Mouse (Mus musculus) adrenal gland, postnatal 25 days (tissue): Measurements from ENCODE around the gene Mdc1. TPM values are rescaled to one million over a fixed set of nuclear protein-coding genes. Genes with fewer than 3 reads are reported as not detected.

Experiments used
- DNase-seq: peaks from one replicate; pipeline ENCODE4 v3.0.0; 2021; ENCODE audit warnings: mixed read lengths
- long read RNA-seq: library from polyadenylated mRNA; stranded (forward); transcript quantifications from one replicate; pipeline ENCODE4 v2.0.0, GENCODE M21; 2021
- total RNA-seq: library from RNA; stranded (reverse); gene quantifications from 2 replicates; pipeline ENCODE4 v1.2.3, GENCODE M21; 2021

The Mdc1 gene
- total RNA-seq = 30.1 and 31.1 TPM in 2 replicates
- long read RNA-seq, partial matches to known transcripts = 2 of 2 reads
- long read RNA-seq, other reads (novel, unspliced or antisense) = 0 of 2 reads

DNA sequence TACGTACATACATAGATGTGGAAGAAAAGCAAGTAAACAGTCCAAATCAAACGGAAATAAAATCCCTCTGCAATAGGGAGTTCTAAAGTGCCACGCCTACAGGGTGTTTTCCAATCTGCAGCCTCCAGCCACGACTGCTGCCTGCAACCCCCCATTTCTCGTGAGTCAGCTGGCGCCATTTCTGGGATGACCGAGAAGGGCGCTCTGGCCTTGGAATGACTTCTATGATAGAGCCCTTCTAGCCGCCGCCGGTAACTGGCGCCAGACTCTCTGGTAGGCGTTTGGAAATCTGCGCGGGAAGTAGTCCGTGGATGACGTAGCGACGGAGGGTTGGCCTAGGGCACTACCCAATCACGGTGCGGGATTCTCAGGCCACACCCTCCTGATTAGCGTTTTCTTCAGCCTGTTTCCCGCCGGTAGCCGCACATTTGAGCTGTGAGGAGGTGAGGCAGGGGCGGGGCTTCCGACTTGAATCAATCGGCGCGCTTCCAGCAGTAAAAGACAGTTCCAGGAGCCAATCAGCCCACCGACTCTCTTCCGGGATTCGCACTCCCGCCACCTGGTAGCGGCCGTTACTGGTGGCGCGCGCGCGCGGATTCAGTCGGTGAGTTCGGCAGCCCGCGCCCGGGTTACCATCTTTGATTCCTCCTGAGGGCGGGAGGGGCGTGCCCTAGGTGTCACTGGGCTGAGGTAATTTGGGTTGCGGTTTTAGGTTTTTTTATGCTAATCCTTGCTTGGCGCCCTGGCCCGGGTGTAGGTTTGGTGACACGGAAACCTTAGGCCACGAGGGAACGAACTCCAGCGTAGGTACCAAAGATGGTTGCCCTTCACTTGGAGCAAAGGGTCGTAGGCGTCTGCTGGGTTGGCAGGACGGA, at the start of gene Mdc1:
TSS of gene Mdc1 (plus strand) at position 440 of the 875 bp plus-strand sequence.
- DNase-seq = peak; percentile 96

DNA sequence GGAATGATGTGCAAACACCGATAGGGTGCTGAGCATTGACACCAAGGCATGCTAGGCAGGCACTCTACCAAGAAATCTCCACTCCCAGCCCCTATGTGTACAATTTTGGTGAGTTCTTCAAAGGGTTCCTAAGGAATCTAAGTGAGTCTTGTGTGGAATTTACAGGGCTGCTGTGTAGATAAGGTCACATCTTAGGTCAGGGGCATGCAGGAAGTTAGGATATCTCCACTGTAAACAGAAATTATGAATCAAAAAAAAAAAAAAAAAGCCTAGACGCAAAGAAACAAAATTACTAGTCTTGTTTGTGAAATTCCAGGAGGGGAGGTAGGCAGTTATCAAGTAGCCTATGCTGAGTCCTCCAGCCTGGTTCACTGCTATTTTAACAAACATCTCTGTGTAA, 48.5 kb upstream of the Mdc1 start:
- DNase-seq = no peak

DNA sequence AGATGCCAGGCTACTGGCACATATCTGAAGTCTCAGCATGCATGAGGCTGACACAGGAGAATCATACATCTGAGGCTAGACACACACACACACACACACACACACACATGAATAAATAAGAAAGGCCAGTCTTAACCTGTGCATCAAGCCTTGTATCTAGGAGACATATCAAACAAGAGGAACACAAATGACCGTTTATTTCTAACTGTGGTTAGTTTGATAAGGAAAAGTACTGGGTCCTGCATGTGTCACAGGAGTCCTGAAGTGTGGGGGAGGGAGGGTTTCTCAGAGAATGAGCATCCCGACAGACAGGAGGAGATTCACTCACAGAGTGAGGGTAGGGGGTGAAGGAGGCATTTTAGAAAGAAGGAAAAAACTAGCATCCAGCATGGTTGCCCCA, 46.2 kb upstream of the Mdc1 start:
- no peak for DNase-seq

DNA sequence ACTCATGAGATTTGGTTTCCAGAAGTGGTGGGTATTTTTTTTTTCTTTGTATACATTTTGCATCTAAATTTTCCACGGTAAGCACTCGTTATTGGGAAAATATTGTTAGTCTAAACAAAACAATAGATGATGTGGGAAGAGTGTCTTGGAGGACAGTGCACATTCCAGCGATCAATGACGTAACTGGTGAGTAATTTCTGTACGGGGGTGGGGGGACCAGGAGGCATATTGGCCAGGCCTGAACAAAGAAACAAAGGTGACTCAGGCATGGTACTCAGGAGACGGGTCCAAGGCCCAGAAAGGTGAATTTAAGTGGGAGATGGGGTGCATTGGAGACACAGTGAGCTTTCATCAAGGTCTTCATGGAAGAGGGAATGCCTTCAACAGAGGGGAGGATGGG, 45.7 kb upstream of the Mdc1 start:
- DNase-seq = no peak

DNA sequence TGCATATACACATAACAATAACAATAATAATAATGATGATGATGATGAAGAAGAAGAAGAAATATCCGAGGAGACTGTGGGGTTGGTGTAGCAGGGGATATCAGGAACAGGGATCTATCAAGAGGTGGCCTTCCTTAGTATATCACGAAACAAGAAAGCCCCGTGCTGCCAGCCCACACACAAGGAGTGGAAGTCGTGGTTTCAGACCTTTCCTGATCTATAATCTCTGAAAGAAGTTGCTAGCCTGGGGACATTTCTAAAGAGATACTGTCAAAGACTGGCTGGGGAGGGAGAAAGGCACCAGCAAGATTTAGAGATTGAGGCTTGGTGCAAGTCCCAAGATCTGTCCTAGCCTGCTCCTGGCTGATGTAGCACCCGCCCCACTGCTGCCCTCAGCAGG, 44.5 kb upstream of the Mdc1 start:
- DNase-seq = no peak

- no peak for DNase-seq
These were observed 40.4 kb upstream of the Mdc1 start for GRCm38 (mm10) chr17:35800905-35801304.

DNA sequence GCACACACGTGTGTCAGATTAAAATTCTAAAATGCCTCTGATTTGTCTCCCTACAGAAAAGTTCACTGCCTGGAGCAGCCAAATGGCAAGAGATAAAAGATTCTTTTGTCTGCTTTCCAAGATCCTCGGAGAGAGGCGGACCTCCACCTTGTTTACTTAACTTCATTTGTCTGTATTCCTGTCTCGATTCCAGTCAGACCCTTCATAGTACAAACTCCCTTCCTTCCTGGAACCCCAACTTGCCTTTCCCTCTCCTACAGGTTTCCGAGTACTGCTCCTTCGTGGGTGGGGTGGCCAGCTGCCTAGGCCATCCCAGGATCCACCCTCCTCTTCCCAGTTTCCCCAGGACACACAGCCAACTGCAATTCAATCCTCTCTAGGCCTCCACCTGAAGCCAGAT, 38.3 kb upstream of the Mdc1 start:
- no peak for DNase-seq

- DNase-seq = no peak
These were observed 37.4 kb upstream of the Mdc1 start for GRCm38 (mm10) chr17:35803858-35804399.

- DNase-seq = peak; percentile 41
These were observed 33.2 kb upstream of the Mdc1 start for GRCm38 (mm10) chr17:35808073-35808472.

DNA sequence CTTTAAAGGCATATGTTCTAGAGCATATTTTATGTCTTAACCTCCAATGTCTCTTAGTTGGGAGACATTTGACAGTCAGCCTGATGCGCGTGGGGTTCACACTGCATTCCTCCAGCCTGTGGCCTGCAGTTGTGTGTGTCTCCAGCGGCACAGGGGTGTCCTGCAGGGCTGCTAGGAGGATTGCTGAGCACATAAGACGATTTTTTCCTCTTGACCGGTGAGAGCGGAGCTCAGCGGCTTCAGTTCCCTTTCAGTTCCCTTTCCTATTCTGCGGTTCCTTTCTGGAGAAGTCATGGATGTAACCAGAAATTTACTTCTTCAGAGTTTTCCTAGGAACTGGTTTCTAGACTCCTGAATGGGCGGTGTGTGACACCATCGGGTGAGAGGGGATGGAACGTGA, 31.9 kb upstream of the Mdc1 start:
- no peak for DNase-seq

- no peak for DNase-seq
These were observed 30.2 kb upstream of the Mdc1 start for GRCm38 (mm10) chr17:35810900-35811648.

DNA sequence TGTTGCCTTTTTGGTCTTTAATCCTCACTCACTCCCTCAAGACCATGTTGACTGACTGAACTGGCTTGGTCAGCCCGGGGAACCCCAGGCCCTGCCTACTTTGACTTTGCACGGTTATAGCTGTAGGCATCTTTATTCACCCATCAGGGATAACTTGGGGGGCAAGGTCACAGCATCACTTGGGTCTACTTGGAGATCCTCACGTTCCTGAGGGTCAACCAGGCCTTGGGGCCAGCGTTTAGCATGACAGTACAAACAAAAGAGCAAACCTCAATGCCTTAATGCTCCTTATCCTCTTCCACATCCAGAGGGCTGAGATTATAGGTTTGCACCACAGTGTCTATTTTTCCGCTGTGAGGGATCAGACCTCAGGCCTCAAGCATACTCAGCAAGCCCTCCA, 29.0 kb upstream of the Mdc1 start:
- DNase-seq = no peak

- DNase-seq = no peak
These were observed 28.6 kb upstream of the Mdc1 start for GRCm38 (mm10) chr17:35812736-35813135.

GRCm38 (mm10) chr17:35813245-35813647, 28.1 kb upstream of the Mdc1 start:
- peak; percentile 92 for DNase-seq

- DNase-seq = no peak
These were observed 27.7 kb upstream of the Mdc1 start for GRCm38 (mm10) chr17:35813653-35814052.

DNA sequence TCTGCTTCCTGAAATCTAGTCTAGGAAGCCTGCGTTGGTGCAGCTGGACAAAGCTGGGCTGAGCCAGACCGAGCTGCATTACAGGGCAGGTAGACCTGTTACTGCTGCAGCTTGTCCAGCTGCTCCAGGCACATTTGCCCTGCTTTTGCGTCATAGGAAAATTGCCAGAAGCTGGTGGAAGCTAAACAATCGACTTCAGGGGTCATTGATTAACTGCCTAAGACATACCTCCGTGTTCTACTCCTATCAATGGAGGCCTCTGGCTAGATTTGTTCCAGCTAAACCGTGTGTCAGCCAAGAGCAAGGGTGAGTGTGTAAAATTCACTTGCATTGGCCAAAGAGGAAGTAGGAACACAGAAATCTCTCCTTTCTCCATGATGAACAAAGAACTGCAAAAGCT, 26.6 kb upstream of the Mdc1 start:
- DNase-seq = no peak

GRCm38 (mm10) chr17:35815836-35816235, 25.5 kb upstream of the Mdc1 start:
- no peak for DNase-seq

DNA sequence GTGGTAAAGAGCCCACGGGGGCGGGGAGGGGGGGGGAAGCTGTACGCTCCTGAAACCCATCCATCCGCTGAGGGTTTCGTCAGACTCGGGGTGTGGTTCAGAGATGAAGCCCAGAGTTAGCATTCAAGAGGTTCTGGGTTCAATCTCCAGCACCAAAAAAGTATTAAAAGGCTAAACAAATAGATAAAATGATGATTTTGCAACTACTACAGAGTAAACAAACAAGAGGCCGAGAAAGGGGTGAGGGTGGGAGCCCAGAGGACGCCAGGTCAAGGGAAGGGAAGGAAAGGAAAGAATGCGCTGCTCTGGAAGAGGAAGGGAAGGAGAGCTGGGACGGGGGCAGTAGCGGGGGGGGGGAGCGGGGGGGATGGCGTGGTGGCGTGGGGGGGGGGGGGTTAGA, 24.6 kb upstream of the Mdc1 start:
- no peak for DNase-seq

GRCm38 (mm10) chr17:35817226-35817625, 24.1 kb upstream of the Mdc1 start:
- no peak for DNase-seq

GRCm38 (mm10) chr17:35820111-35820510, 21.2 kb upstream of the Mdc1 start:
- DNase-seq = no peak

DNA sequence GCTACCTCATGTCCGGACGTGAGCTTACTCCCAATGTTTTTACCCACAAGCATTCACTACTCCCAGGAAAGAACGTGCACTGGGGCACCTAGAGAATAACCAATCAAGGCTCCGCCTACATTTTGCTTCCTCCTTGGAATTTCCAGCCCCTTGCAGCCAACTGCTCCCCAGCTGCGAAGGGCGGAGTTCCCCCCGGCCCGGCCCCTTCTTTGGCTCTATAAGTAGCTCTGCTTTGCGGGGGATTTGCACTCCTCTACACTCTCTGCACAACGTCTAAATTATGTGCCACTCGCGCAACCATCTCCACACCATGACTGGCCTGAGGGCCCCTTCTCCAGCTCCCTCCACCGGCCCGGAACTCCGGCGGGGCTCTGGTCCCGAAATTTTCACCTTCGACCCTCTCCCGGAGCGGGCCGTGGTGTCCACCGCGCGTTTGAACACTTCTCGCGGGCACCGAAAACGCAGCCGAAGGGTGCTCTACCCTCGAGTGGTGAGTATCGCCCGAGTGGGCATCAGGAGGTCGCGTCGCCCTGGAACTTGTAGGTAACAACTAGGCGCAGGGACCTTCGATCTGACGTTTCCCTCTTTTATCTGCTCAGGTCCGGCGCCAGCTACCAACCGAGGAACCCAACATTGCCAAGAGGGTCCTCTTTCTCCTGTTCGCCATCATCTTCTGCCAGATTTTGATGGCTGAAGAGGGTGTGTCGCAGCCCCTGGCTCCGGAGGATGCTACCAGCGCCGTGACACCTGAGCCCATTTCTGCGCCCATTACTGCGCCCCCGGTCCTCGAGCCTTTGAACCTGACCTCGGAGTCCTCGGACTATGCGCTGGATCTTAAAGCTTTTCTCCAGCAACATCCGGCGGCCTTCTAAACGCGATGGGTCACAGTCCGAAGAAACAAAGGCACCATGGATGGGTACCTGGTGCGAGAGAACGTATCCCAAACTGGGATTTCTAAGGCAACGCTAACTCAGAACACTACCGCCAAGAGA, 19.6 kb upstream of the Mdc1 start, which contains the start of gene Ier3:
TSS of gene Ier3 (plus strand) at position 246 of the 992 bp plus-strand sequence.
- DNase-seq = peak; percentile 84

GRCm38 (mm10) chr17:35822564-35822963, 18.8 kb upstream of the Mdc1 start:
- DNase-seq = no peak
